Mouse (Mus musculus) cerebellum, adult 8-10 months (tissue): ENCODE data around the gene Il13ra1.
A peak's percentile ranks its signal among the peaks of the same experiment; 100 is the strongest.

Source experiments
- DNase-seq: peaks from one replicate; pipeline ENCODE4 v3.0.0; 2022

Gene Il13ra1

GRCm38 (mm10) chrX:36111622-36112421 is at the start of gene Il13ra1:
Il13ra1 (plus strand) TSS chrX:36112110.
- peak; percentile 11 for DNase-seq

GRCm38 (mm10) chrX:36073997-36074396 is 37.9 kb upstream of the Il13ra1 start:
- DNase-seq = no peak

DNA sequence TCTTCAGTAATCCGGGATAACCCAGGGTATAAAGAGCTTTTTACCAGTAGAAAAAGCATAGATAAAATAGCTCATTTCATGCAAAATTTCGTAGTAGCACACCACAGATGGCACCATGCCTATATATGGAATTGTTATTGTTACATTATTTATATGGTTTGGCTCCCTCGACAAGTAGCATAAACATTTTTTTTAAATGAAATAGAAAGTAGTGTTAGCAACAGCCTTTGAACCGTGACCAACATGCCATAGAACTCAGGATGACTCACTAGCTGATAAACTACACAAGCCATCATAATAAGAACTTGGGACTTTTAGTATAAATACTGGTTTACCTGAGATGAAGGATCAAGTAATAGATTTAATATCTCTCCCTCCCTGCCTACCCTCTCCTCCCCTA is 34.7 kb upstream of the Il13ra1 start:
- no peak for DNase-seq

GRCm38 (mm10) chrX:36082917-36083316 is 29.0 kb upstream of the Il13ra1 start:
- DNase-seq = no peak

DNA sequence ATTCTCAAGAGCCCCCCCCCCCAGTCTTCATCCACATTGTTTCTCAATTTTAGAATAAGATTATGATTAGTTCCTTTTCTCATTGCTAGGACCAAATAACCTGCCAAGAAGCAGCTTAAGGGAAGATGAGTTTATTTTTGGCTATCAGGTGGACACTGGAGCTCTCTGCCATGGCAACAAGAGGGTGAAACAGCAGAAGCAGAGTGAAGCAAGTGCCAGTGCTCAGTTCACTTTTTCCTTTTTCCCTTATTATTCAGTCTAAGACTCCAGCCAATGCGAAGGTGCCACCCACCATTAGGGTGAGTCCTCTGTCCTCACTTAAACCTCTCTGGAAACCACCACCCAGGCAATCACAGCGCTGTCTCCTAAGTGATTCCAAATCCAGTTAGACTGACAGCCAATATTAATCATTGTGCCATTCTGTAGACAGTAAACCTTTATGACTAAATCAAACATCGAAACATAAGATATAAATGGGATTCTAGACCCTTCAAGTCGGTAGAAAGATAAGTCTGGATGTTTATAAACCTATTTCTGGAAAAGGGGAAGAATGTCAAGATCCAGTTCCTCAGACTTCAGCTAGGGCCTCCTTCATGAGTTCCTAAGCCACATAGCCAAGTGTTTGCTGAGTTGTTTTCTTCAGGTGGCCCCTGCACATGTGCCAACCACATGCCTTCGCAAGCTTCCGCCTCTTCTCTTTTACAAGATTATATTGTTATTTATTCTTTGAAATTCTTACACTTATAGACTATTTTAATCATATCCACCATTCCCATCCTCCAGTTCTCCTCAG is 23.2 kb upstream of the Il13ra1 start:
- no peak for DNase-seq

DNA sequence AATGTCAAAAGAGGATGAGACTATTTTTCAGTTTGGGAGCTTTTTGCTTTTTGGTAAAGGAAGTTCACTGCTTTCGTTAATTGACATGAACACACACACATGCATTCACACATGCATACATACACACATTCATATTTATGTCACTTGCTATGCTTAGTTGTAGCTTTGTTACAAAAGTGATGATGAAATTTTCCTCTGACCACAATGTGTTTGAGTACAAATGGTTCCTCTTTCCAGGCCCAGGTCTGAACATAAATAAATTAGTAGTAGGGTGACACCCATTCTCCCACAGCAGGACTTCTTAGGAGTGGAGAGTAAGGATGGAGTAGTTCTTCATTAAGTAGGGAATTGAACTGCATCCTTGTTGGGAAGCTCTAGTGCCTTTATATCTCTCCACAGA is 11.0 kb upstream of the Il13ra1 start:
- DNase-seq = no peak

GRCm38 (mm10) chrX:36101318-36101717 is 10.6 kb upstream of the Il13ra1 start:
- no peak for DNase-seq

GRCm38 (mm10) chrX:36108601-36109000 is 3.3 kb upstream of the Il13ra1 start:
- DNase-seq = no peak

- DNase-seq = peak; percentile 3
Measured at GRCm38 (mm10) chrX:36112422-36112750, 476 bp downstream of the Il13ra1 start.

DNA sequence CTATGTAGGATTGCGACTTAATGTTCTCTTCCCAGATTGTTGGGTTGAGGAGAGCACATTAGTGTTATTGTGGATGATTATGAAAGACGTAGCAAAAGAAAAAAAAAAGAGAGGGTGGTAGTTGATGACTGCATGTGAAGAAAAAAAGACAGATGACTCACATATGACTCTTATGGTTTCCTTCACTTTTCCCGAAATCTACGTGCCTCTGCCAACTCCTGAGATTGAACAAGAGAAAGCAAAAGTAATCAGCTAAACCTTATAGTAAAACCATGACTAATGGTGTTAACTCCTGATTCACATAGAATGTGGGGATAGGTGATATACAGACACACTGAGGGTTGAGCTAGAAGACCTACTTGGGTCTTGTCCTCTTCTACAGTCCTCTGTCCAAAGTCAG is 3.3 kb downstream of the Il13ra1 start:
- no peak for DNase-seq

- DNase-seq = no peak
Measured at GRCm38 (mm10) chrX:36129037-36129770, 17.3 kb downstream of the Il13ra1 start.

- no peak for DNase-seq
Measured at GRCm38 (mm10) chrX:36129771-36130108, 17.8 kb downstream of the Il13ra1 start.

DNA sequence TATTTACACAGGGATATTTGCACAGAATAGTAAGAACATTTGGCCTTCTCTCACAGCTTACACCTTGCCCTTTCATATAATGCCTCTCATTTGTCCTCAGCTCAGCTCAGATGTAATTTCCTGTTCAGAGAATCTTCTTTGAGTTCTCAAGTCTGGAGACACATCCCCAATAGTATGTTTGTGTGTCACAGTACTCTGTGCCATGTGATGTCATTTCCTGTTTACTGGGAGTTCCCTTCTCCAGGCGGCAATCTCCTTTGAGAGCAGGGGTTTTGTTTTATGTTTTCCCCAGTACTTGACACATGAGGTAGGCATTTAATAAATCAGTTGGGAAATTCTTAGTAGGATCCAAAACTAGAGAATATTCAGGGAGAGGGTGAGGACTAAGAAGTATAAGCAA is 24.4 kb downstream of the Il13ra1 start:
- DNase-seq = no peak

GRCm38 (mm10) chrX:36141994-36142639 is 30.2 kb downstream of the Il13ra1 start:
- no peak for DNase-seq

DNA sequence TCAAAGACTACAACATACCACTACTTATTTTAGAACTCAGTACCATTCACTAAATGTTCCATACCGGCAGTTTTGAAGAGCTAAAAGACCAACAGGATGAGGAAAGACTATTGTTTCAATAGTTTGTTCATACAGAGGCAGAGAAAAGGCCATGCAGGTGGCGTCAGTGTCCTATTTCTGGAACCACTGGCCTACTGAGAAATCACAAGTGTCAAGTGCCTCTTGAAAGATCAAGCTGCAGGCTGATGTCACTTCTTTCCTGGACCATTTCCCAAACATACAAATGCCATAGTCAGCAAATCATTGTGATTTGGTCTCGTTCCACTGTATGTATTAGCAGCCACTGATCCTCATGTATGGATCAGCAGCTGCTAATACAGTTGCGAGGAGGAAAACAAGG is 34.8 kb downstream of the Il13ra1 start:
- no peak for DNase-seq

DNA sequence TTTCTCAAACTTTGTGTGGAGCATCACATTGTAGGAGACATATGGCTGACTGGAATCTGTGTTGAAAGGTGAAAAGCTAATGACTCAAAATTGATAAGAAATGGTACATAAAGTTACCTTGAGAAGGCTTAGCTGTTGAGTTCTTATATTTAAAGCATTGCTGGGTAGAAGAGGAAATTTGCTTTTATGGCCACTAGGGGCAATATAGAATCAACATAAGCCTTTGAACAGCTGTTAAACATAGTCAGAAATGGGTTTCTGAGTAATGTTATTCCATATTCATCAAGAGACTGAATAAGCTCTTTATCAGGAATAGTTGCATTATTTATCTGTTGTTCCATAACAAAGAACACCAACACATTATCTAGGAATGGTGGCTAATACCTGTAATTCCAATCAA is 38.2 kb downstream of the Il13ra1 start:
- DNase-seq = no peak

- DNase-seq = no peak
Measured at GRCm38 (mm10) chrX:36156677-36157076, 44.8 kb downstream of the Il13ra1 start.

GRCm38 (mm10) chrX:36161567-36161966 is 49.7 kb downstream of the Il13ra1 start:
- DNase-seq = no peak

DNA sequence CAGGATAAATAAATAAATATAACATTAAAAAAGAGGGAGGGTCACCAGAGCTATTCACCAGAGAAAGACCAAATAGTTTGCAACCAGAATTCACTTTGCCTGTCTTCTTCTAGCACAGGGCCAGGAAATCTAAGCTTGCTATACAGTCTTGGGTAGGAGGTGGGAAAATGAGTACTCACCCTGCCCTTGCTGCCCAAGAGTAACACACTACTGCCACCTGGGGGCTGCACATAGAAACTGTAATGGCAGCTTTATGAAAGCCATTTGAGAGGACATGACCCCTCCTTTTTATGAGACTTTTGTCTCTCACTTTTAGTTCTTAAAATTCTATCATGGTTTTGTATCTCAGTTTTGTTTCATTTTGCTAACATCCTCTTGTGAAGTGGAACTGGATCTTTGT is 71.7 kb downstream of the Il13ra1 start:
- no peak for DNase-seq

- no peak for DNase-seq
Measured at GRCm38 (mm10) chrX:36186036-36186435, 74.1 kb downstream of the Il13ra1 start.

DNA sequence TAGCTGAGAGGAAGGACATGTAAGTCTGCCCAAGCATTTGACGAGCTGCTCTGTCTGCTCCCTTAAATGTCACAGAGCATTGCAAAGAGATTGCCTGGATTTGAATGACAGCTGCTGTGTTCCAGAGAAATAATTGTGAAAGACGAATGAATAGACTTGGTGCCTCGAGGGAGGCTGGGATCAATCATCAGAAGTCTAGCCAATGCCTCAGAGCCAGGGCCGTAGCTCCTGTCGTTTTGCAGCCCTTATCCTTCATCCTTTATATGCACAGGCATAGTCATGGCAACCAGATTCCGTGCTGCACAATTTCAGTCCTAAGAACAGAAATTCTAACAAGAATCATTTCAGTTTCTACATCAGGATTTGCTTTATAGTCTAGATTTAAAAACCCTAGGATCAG is 74.5 kb downstream of the Il13ra1 start:
- no peak for DNase-seq

- DNase-seq = no peak
Measured at GRCm38 (mm10) chrX:36193951-36194350, 82.0 kb downstream of the Il13ra1 start.
